Mouse (Mus musculus) liver, embryonic 14.5 days (tissue): ENCODE measurements around the gene Tyw1.
"Not testable (repeated sequence)": the region's sequence is repeated elsewhere in the genome, so short reads cannot be mapped to it uniquely, and the experiment has no call there.

Source experiments
- CTCF ChIP-seq: IDR thresholded peaks from 2 replicates; pipeline ENCODE4 v1.5.1; 2016; ENCODE audit warnings: antibody characterized with exemption, low read depth, control low read depth
- EP300 ChIP-seq: IDR thresholded peaks from 2 replicates; pipeline ENCODE4 v1.6.1; 2016; ENCODE audit warnings: antibody characterized with exemption, low read depth

- TF ChIP-seq CTCF, result 0 out of 2 replicates have a peak, but pooled peaks have one; percentile 13
- not testable (repeated sequence) for TF ChIP-seq EP300
Measured at GRCm38 (mm10) chr5:130255799-130256525, 543 bp downstream of the Tyw1 start.
